Mouse (Mus musculus): ENCODE measurements at regions not wholly inside any gene's neighbourhood (a gene's known extent, or its start where the extent isn't known, plus 50 kb on each side); places are given as distances from the start of the nearest gene placed in this dataset.
"Not testable (repeated sequence)": the region's sequence is repeated elsewhere in the genome, so short reads cannot be mapped to it uniquely, and the experiment has no call there.

DNA sequence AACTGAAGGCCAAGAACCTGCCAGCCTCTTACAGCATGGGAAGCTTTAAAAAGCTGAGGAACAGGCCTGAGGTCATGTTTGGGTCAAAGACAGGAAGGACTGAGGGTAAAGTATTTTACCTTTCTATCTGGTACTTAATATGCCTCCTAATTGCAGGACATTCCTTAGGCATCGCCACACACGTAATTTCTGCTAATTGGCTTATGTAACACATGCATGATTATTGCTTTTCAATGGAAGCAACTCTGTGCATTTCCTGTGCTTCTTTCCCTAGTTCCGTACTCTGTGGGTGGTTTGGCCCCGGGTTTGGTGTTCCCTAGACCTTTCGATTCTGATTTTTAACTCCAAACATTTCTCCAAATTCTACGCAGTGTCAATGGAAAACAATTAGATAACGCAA lies 249.2 kb downstream of the Enc1 start:
- no peak for DNase-seq (ENCODE audit: extremely low read depth, low read depth, low spot score)

DNA sequence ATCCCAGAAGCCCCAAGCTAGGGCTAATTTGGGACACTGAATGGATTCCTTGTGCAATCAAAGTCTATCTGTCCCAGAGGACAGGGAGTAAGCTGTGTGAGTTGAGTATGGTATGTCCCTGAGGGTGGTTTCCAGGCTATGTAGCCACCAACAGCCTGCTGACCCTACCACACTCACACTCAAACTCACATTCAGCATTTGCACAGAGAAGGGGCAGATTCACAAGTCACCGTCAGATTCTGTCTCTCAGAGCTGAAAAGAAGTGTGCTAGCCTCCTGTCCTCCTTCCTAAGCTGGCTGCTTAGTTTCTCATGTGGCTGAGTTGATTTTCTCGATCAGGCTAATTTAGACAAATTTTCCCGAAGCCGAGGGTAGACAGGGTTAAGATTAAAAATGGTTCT lies 248.8 kb downstream of the Enc1 start:
- DNase-seq (ENCODE audit: extremely low read depth, low read depth, low spot score), result no peak

DNA sequence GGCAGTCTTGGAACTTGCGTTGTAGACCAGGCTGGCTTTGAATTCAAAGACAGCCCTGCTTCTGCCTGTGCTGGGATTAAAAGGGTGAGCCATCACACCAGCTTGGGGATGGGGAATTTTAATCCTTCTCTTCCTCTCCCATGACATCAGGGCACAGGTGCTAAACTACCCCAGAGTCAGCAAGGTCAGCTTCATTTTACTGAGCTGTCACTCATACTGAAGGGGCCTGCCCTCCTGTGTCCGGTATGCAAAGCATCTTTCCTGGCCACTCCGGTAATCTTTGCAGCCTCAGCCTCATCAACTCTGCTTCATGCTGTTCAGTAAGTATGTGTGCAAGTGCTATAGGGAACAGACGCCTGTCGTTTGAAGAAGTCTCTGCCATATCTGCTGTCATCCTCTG lies 248.1 kb downstream of the Enc1 start:
- no peak for DNase-seq (ENCODE audit: extremely low read depth, low read depth, low spot score)

DNA sequence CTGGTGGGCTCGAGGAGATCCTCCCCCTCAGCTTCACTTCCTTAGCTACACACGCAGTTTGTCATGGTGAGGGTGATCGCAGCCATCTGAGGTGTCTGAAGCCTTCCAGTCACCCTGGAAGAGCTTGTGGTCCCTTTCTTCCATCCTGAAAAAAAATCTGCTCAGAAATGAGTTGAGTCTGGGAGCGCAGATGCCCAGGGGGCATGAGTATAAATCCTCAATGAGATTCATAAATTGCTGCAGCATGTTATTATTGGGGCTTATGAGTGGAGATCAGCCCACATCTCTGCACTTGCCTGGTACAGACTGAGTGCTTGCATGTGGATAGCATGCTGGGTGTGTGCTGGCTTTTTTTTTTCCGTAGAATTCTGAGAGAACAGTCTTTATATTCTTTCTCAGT lies 247.6 kb downstream of the Enc1 start:
- DNase-seq (ENCODE audit: extremely low read depth, low read depth, low spot score), result no peak

DNA sequence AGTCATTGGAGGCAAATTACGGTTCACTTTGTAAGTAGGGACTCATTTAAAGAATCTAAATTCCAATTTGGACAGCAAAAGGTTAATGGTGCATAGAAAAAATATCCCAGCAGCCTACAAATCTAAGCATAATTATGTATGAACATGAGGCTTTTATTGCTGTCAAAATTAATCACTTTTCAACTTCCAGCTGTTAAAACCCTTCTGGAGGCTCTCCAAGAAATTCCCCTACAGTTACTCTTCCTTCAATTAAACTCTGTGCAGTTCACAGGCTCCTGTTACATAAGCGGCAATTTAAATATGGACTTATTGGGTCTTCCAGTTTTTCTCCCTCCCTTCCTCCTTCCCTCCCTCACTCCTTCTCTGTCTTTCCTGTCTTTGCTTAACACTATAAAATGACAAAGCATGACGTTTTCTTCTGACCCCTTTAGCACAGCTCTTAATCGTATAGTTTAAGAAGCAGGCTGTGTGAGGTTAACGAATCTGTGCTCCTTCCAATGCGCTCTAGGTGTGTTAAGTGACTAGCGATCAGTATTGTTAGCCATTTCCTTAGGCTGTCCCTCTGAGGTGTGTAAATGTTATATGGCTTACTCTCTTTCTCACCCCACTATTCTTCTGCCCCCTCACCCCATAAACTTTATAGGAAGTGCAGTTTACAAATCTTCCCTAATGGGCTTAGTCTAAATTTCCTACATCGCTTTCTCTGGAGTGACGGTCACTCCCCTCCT lies 247.0 kb downstream of the Enc1 start:
- DNase-seq (ENCODE audit: extremely low read depth, low read depth, low spot score), result no peak

DNA sequence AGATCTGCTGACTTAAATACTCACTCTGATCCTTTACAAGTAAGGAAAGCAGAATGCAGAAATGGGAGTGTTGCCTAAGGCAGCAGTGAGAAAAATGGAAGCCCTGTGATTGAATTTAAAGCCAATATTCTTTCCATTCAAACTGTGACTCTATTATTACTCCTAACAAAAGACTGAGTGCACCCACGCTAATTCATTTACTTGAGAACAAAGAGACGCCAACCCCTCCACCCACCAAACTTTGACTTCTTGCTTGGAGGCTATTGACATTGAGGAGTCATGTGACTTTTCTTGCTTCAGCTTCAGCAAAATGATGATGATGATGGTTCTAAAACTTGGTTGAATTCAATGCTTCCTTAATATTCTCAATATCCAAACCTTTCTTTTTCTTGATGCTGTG lies 245.6 kb downstream of the Enc1 start:
- DNase-seq (ENCODE audit: extremely low read depth, low read depth, low spot score), result no peak

DNA sequence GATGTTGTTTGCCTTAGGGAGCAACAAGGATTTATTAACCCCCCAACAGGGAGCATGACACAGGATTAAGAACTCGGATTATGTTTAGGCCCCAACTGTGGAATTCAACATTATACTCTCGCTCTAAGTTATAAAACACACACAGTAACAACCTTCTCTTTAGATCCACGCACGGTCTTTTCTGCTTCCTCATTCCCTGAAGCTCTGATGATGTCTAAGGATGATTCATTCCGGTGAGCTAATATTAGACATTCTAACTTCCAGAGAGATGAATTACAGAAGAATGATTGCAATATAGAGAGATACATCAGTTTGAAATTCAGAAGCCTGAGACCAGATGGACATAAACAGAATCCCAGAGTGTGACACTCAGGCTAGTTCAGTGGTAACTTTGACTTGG lies 245.0 kb downstream of the Enc1 start:
- DNase-seq (ENCODE audit: extremely low read depth, low read depth, low spot score), result no peak

DNA sequence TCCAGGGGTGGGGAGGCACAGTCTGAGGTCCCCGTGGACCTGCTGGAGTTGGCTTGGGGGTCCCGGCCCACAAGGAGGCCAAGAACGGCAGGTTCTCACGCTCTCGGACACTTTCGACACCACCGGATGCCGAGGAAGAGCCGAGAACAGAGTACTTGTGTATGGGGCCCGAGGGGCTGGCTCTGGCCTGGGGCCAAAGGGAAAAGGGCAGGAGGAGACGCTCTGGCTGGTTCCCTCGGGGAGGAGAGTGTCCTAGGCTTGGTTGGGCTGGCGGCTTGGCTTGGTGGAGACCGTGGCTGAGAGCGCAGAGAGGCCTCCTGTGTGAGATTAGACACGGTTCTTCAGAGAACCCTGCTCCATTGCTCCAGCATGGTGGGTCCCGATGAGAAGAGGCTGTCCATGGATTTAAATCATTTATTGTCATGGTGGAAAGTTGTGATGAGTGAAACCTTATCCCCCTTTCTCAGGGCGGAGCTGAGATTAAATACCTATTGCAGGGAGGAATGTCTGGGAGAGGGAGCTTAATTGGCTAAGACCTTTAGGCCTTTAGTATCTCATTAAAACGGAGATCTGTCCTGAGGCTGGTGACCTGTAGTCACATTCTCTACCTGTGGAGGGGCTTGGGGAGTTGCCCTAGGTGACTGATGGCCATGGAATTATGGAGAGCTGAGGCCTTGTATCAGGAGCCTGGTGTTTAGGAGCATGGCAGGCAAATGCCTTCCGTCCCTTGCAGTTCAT lies 244.1 kb downstream of the Enc1 start:
- no peak for DNase-seq (ENCODE audit: extremely low read depth, low read depth, low spot score)

DNA sequence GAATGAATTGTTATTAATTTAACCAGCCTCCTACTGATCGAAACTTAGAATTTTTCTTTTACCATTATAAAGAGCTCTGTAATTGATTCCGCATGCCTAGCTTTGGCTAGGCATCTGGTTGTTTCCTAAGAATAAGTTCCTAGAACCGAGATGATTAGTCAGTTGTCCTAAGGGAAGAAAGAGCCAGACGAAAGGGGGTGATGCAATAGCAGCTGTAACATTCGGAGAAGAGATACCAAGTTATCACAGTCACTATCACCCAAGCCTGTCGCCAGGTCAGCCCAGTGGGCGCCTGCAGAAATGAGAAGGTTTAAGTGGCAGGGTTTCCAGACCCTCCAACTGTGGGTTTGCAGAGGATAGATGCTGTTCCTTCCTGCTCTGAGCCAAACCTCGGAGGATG lies 242.8 kb downstream of the Enc1 start:
- no peak for DNase-seq (ENCODE audit: extremely low read depth, low read depth, low spot score)

DNA sequence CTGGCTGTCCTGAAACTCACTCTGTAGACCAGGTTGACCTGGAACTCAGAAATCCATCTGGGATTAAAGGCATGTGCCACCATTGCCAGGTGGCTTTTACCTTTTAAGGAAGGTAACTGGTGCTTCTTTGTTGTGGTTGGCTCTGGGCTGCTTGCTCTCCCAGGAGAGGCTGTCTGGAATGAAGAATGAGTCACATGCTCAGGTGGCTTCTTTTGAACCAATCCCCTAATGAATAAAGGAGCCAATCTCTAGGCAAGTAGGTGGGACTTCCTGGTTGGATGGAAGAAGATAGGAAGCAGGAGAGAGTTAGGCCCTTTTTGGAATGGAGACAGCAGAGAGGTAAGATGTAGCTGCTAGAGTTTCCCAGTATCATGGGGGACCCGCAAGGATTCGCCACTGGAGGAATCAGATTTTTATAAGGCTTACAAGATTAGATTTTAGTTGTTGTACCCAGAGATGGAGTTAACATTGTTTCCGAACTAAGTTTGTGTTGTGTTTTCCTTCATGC lies 241.6 kb downstream of the Enc1 start:
- DNase-seq (ENCODE audit: extremely low read depth, low read depth, low spot score), result no peak

DNA sequence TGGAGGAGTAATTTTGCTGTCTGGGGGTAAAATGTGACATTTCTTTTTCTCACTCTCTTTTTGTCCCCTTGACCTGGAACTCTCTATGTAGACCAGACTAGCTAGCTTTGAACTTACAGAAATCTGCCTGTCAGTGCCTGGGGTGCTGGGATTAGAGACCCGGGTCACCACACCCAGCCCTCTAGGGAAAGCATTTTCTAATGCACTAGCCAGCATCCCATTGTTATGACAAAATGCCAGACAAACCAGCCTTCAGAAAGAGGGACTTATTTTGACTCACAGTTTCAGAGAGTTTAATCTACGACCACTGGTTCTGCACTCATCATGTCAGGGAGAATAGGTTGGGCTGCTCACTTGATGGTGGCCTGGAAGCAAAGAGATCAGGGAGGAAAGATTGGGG lies 240.4 kb downstream of the Enc1 start:
- no peak for DNase-seq (ENCODE audit: extremely low read depth, low read depth, low spot score)

DNA sequence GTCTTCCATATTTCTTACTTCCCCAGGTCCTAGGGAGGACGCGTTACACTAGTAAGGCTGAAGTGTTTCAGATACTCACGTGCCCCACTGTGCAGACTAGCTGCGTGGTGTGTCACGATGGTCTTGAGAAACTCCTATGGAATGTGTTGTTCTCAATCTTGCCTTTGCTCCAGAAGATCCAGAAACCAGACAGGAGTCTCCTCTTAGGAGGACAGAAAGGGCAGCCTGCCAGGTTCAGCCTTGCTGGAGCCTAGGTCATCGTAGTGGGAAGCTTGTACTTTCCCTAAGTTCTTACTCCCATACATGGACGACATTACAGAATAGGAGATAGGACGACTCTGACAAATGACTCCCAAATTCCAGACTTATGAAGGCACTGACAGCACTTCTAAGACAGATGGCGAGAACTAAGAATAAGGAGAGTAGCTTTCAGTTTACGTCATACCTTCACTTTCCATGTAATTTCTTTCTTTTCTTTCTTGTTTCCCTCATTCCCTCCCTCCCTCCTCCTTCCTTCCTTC lies 238.2 kb downstream of the Enc1 start:
- no peak for DNase-seq (ENCODE audit: extremely low read depth, low read depth, low spot score)

DNA sequence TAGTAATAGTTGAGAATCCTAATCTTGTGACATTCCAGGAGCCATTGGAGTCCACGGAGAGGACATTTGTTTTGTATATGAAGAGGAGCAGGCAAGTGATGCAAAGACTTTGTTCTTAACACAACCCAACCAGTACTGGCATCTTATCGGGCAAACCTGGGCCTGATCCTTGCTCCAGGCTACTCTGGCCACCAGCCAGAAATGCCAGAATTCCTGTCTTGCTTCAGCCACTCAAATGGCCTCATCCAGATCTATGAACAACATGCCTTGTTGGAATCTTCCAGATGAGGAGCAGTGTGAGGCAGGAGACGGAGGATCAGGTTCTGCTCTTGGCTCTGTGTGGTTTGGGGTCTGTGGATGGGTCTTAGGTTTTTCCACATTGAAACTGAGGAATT lies 233.1 kb downstream of the Enc1 start:
- no peak for DNase-seq (ENCODE audit: extremely low read depth, low read depth, low spot score)

DNA sequence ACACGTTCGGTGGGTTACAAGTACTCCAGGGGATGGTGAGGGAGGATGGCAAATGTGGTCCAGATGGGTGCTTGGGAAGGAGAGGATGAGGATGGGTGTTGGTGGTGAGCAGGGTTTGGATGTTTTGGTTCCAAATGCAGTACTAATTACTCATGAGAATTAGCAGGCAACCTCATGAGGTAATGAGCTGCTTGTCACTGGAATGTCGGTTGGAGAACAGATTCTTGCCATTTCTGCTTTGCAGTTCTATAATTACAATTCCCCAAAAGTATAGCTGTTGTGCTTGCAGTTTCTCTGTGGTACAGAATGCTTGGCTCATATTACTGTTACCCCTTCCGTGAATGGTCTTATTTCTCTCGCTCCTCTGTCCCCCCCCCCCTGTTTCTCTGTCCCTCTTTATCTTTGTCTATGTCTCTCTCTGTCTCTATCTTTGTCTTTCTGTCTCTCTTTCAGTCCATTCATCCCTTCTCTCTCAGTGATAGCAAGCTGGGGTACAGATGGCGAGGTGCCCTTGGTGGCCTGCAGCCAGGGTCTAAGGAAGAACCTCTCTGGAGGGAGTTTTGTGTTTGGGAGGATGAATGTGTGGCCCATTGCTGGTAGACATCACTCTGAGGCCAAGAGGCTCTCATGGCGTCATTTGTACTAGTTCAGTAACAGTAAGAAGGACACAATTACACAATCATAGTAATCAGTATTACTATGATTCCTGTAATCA lies 232.5 kb downstream of the Enc1 start:
- DNase-seq (ENCODE audit: extremely low read depth, low read depth, low spot score), result no peak

DNA sequence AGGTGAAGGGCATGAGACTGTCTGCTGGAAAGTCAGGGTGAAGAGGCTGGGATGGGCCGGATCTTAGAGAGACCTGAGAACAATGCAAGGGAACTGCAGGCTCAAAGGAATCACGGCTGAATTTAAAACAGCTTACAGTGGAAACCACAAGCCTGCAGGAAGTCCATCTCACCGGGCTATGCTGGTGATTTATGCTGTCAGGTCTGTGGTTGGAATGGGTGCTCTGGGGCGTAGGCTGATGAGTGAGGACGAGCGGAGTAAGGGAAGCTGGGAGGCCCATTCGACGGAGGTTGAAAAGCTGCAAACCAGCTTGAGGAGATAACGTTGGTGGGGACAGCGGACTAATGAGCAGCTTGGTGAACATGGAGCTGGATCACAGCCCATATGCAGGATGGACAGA lies 229.1 kb downstream of the Enc1 start:
- DNase-seq (ENCODE audit: extremely low read depth, low read depth, low spot score), result no peak

DNA sequence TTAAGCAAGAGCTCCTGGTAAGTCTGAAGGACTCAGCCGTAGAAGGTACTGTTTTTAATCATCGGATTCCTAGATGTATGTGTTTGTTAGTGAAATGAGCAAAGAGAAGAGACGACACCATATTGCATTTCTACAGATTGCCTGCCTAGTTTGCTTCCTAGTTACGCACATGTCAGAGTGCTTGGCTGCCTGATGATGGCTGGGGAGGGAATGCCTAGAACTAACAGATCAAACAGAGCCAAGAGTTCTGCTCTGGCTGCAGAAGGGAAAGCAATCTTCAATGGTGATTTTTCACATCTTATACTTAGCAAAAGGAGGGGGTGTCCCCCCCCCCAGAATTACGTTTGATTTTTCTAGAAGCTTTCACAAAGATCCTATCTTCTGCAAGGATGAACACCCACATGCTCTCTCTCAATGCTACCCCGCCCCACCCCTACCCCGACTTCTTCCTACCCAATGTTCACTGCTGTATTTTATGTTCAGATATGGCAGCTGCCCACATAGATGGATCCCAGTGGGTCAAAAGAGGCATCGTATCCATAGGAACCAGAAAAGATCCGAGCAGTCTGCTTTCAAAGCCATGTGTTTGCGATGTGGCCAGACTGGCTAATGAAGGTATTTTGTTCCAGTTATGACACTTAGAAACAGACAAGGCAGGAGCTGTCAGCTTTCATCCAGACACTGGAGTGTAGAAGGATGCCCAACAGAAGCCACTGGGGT lies 228.1 kb downstream of the Enc1 start:
- DNase-seq (ENCODE audit: extremely low read depth, low read depth, low spot score), result no peak

DNA sequence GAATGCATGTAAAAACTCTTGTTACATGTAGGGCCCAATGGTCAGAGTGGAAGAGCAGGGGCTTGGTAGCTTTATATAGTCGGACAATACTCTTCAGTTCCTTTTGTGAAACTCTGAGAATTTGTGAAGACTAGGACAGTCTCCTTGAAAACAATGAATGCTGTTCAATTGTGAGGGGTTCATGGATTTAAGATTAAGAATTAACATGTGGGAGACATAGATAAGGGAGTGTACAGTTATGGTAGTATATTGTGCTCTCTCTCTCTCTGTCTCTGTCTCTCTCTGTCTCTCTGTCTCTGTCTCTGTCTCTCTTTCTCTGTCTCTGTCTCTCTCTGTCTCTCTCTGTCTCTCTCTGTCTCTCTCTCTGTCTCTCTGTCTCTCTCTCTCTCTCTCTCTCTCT lies 225.7 kb downstream of the Enc1 start:
- DNase-seq (ENCODE audit: extremely low read depth, low read depth, low spot score), result not testable (repeated sequence)

DNA sequence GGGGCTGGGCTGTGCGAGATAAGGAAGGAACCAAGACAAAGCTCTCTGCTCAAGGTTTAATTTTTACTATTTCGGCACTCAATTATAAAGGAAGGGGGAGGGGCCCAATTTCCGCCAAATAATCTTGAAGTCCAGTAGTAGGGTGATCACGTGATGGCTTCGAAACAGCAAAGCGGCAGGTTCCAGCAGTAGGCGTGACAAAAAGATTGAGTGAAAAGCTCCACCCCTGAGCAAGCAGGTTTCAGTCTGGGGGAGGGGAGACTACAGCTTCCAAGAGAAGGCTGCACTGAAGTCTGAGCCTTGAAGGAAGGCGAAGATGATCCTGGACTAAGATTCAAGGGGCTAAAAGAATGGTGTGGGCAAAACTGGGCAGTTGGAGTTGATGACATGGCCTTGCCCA lies 222.9 kb downstream of the Enc1 start:
- DNase-seq (ENCODE audit: extremely low read depth, low read depth, low spot score), result no peak

DNA sequence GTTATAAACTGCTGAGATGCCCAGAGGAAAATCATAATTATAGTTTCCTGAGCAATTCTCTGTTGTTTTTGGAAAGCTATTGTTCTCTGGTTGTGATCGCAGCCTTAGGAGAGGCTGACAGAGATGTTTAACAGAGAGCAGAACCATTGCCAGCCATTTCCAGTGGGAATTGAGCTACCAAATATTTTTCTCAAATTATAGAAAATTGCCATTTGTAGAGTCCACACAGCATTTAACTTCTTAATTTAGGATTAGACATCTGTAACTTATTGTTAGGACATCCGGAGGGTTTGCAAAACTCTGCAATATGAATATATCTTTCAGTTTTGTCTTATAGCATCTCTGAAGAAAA lies 222.0 kb downstream of the Enc1 start:
- DNase-seq (ENCODE audit: extremely low read depth, low read depth, low spot score), result no peak

DNA sequence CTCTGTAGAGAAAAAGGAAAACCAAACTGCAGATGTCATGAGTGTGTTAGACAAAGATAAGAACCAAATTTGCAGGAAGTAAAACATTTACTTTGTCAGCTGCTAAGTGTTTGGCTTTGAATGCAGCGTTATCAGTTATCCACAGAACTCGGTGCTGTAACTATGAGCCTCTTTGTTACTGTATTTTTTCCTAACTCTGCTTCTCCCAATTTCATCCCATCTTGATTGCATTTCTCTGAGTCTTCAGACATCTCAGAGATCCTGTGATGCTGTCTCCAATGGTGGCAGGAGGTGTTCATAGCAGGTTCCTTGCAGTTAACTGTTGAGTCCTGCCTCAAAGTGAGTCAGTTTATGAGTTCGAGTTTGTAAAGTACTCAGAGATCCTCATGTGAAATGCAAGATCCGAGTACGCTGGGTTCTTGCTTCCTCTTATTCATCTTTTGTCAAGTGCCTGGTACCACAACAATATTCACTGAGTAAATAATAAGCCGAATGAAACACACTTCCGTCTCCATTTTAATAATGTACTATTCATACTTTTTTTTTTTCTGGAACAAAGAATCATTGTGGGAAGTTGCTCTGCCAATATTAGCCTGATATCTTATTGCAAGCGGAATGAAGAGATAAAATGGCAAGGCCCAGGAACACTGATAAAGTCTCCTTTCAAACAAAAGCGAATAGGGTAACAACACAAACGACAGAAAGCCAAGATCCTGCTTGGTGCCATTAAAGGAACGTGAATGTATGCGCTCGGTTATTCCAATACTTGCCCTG lies 221.4 kb downstream of the Enc1 start:
- DNase-seq (ENCODE audit: extremely low read depth, low read depth, low spot score), result no peak

All from fat pad, adult 2 months (tissue).